Mouse (Mus musculus): ENCODE data around the gene Upk3a.

- TF ChIP-seq CTCF (IDR thresholded peaks at IDR 0.05; ENCODE audit: borderline replicate concordance, insufficient read depth, low read depth, low read length) (no peak), POLR2A (IDR thresholded peaks at IDR 0.05; ENCODE audit: borderline replicate concordance, insufficient read depth, low read length) (no peak)
Measured at GRCm38 (mm10) chr15:85009666-85010065, 7.3 kb upstream of the Upk3a start.

All from cerebellum, adult 2 months (tissue).